Mouse (Mus musculus) midbrain, postnatal 0 days (tissue): ENCODE measurements around the gene Has1. TPM values are rescaled to one million over a fixed set of nuclear protein-coding genes. Genes with fewer than 3 reads are reported as not detected.

ENCODE experiments used
- ATAC-seq: fragments of 200-750 bp; cut with Nextera tagmentation; 2 replicates; pipeline ENCODE4 v1.8.0; 2017; ENCODE audit warnings: moderate number of reproducible peaks, mild to moderate bottlenecking, moderate TSS enrichment, moderate library complexity; ENCODE audit not compliant: low FRiP score
- DNase-seq: peaks from one replicate; pipeline ENCODE4 v3.0.0-alpha.2; 2015; ENCODE audit warnings: low spot score
- H3K27ac ChIP-seq: fragments of 300-500 bp; sonication (generic); 2 replicates; pipeline ENCODE4 v1.5.1; 2014; ENCODE audit warnings: low read depth, mild to moderate bottlenecking, low read length, mixed read lengths
- H3K27me3 ChIP-seq: fragments of 300-500 bp; sonication (generic); 2 replicates; pipeline ENCODE4 v1.6.1; 2014; ENCODE audit warnings: low read length, control low read depth, mixed read lengths; ENCODE audit not compliant: insufficient read depth
- H3K36me3 ChIP-seq: fragments of 300-500 bp; sonication (generic); 2 replicates; pipeline ENCODE4 v1.6.1; 2014; ENCODE audit warnings: low read length, control low read depth, mixed read lengths; ENCODE audit not compliant: insufficient read depth
- H3K4me1 ChIP-seq: fragments of 300-500 bp; sonication (generic); 2 replicates; pipeline ENCODE4 v1.6.1; 2014; ENCODE audit warnings: mild to moderate bottlenecking, control low read depth, antibody characterized with exemption, low read length, mixed read lengths; ENCODE audit not compliant: insufficient read depth
- H3K4me2 ChIP-seq: fragments of 300-500 bp; sonication (generic); 2 replicates; pipeline ENCODE4 v1.6.1; 2014; ENCODE audit warnings: low read depth, mild to moderate bottlenecking, low read length, mixed read lengths; ENCODE audit not compliant: poor library complexity, severe bottlenecking
- H3K4me3 ChIP-seq: fragments of 300-500 bp; sonication (generic); 2 replicates; pipeline ENCODE4 v1.5.1; 2014; ENCODE audit warnings: low read depth, mild to moderate bottlenecking, low read length, moderate library complexity
- H3K9ac ChIP-seq: fragments of 300-500 bp; sonication (generic); replicated peaks from 2 replicates; pipeline ENCODE4 v1.6.1; 2014; ENCODE audit warnings: mild to moderate bottlenecking, low read length, moderate library complexity, mixed read lengths; ENCODE audit not compliant: poor library complexity, severe bottlenecking
- H3K9me3 ChIP-seq: fragments of 300-500 bp; sonication (generic); 2 replicates; pipeline ENCODE4 v1.6.1; 2016; ENCODE audit warnings: low read length, control low read depth
- CTCF ChIP-seq: IDR thresholded peaks from 2 replicates; pipeline ENCODE4 v1.5.1; 2016; ENCODE audit warnings: antibody characterized with exemption, mild to moderate bottlenecking
- WGBS: fragments of 180-500 bp; shearing (Covaris S2); extraction: QIAGEN DNeasy Blood & Tissue Kit; methylation state at CpG from one replicate; pipeline ENCODE4 v1.1.7; 2014; 5-methylcytosine and 5-hydroxymethylcytosine counted together
- polyA plus RNA-seq: library from polyadenylated mRNA; unstranded; fragments of >200 nt; fragmentation: Nextera tagmentation; extraction: Ambion mirVana; gene quantifications from 2 replicates; pipeline ENCODE4 v1.2.1, GENCODE M21; 2015
- total RNA-seq: library from RNA; depleted of rRNA; stranded (reverse); fragments of >200 nt; gene quantifications from 2 replicates; pipeline ENCODE4 v1.2.3, GENCODE M21; 2014

Gene Has1
- total and polyA plus RNA-seq, 2 experiments from 2014 or later, result 0.81 to 1.5 TPM

GRCm38 (mm10) chr17:17829816-17830535, 25.0 kb downstream of the Has1 start:
- Histone ChIP-seq H3K27me3 (no peaks in the 10 kb centered on the region), H3K9me3 (no peaks in the 10 kb centered on the region), H3K4me2 (peak overlapping the region; percentile 89), H3K27ac (peak overlapping the region; percentile 100), H3K36me3 (peaks cover 4% of the 10 kb centered on the region; the same call in 1 of the 2 replicates), H3K4me1 (peaks cover 18% of the 10 kb centered on the region; the same call in 1 of the 2 replicates), H3K9ac (peak overlapping the region; percentile 98), H3K4me3 (peak overlapping the region; percentile 90)
- WGBS, result 49% methylated on average over 23 of the region's 23 CpGs
- no peak for DNase-seq
- TF ChIP-seq CTCF, result no peak
- no peak for ATAC-seq

- WGBS, result 2% methylated on average over 6 of the region's 6 CpGs
- Histone ChIP-seq H3K27me3 (no peaks in the 10 kb centered on the region), H3K4me1 (peaks cover 18% of the 10 kb centered on the region; the same call in 1 of the 2 replicates), H3K36me3 (peaks cover 4% of the 10 kb centered on the region; the same call in 1 of the 2 replicates), H3K27ac (peak overlapping the region; percentile 100), H3K4me3 (peak overlapping the region; percentile 90), H3K9me3 (no peaks in the 10 kb centered on the region), H3K4me2 (peak overlapping the region; percentile 89), H3K9ac (peak overlapping the region; percentile 98)
- no peak for TF ChIP-seq CTCF
- DNase-seq (peak; percentile 28), ATAC-seq (no peak)
Measured at GRCm38 (mm10) chr17:17829052-17829785, 25.8 kb downstream of the Has1 start.

GRCm38 (mm10) chr17:17828191-17828981, 26.6 kb downstream of the Has1 start:
- Histone ChIP-seq H3K27ac (peak overlapping the region; percentile 100), H3K36me3 (0 out of 2 replicates have a peak, but pooled peaks cover under 1% of the 10 kb centered on the region), H3K9ac (peak overlapping the region; percentile 98), H3K4me3 (peak overlapping the region; percentile 90), H3K4me2 (peak overlapping the region; percentile 89), H3K4me1 (peaks cover 18% of the 10 kb centered on the region; the same call in 1 of the 2 replicates), H3K9me3 (no peaks in the 10 kb centered on the region), H3K27me3 (no peaks in the 10 kb centered on the region)
- ATAC-seq (peak; percentile 35), DNase-seq (peak; percentile 78)
- WGBS, result 0% methylated on average over 10 of the region's 15 CpGs
- TF ChIP-seq CTCF, result no peak

GRCm38 (mm10) chr17:17827658-17828190, 27.3 kb downstream of the Has1 start:
- Histone ChIP-seq H3K9ac (peak overlapping the region; percentile 98), H3K27me3 (no peaks in the 10 kb centered on the region), H3K27ac (peak overlapping the region; percentile 100), H3K36me3 (no peaks in the 10 kb centered on the region), H3K4me2 (peak overlapping the region; percentile 89), H3K4me1 (peaks cover 18% of the 10 kb centered on the region; the same call in 1 of the 2 replicates), H3K4me3 (peak overlapping the region; percentile 90), H3K9me3 (no peaks in the 10 kb centered on the region)
- DNase-seq (peak; percentile 70), ATAC-seq (peak; percentile 21)
- WGBS, result 0% methylated on average over 13 of the region's 13 CpGs
- TF ChIP-seq CTCF, result no peak
